Mouse (Mus musculus) lung, postnatal 0 days (tissue): ENCODE results near the gene Ggct. TPM values are rescaled to one million over a fixed set of nuclear protein-coding genes. Genes with fewer than 3 reads are reported as not detected.

Experiments used
- ATAC-seq: fragments of 200-750 bp; cut with Nextera tagmentation; 2 replicates; pipeline ENCODE4 v1.8.0; 2017; ENCODE audit warnings: moderate library complexity
- DNase-seq: peaks from one replicate; pipeline ENCODE4 v3.0.0-alpha.2; 2016; ENCODE audit warnings: low spot score
- H3K27ac ChIP-seq: fragments of 300-500 bp; sonication (generic); 2 replicates; pipeline ENCODE4 v1.5.1; 2014; ENCODE audit warnings: antibody characterized with exemption, mild to moderate bottlenecking, low read length, mixed read lengths
- H3K27me3 ChIP-seq: fragments of 300-500 bp; sonication (generic); replicated peaks from 2 replicates; pipeline ENCODE4 v1.6.1; 2014; ENCODE audit warnings: low read length, mixed read lengths; ENCODE audit not compliant: insufficient read depth
- H3K36me3 ChIP-seq: fragments of 300-500 bp; sonication (generic); 2 replicates; pipeline ENCODE4 v1.6.1; 2014; ENCODE audit warnings: low read length, mixed read lengths; ENCODE audit not compliant: insufficient read depth
- H3K4me1 ChIP-seq: fragments of 300-500 bp; sonication (generic); 2 replicates; pipeline ENCODE4 v1.6.1; 2014; ENCODE audit warnings: antibody characterized with exemption, low read depth, low read length, mixed read lengths; ENCODE audit not compliant: insufficient read depth
- H3K4me2 ChIP-seq: fragments of 300-500 bp; sonication (generic); replicated peaks from 2 replicates; pipeline ENCODE4 v1.6.1; 2014; ENCODE audit warnings: low read depth, mild to moderate bottlenecking, low read length, moderate library complexity, mixed read lengths
- H3K4me3 ChIP-seq: fragments of 300-500 bp; sonication (generic); 2 replicates; pipeline ENCODE4 v1.5.1; 2014; ENCODE audit warnings: low read depth, low read length
- H3K9ac ChIP-seq: fragments of 300-500 bp; sonication (generic); replicated peaks from 2 replicates; pipeline ENCODE4 v1.6.1; 2014; ENCODE audit warnings: low read depth, mild to moderate bottlenecking
- H3K9me3 ChIP-seq: fragments of 300-500 bp; sonication (generic); 2 replicates; pipeline ENCODE4 v1.6.1; 2016; ENCODE audit warnings: low read length, mixed read lengths
- CTCF ChIP-seq: IDR thresholded peaks from 2 replicates; pipeline ENCODE4 v1.5.1; 2016; ENCODE audit warnings: antibody characterized with exemption, mild to moderate bottlenecking
- EP300 ChIP-seq: IDR thresholded peaks from 2 replicates; pipeline ENCODE4 v1.6.1; 2016; ENCODE audit warnings: antibody characterized with exemption, mild to moderate bottlenecking, control low read depth
- WGBS: fragments of 180-500 bp; shearing (Covaris S2); extraction: QIAGEN DNeasy Blood & Tissue Kit; methylation state at CpG from one replicate; pipeline ENCODE4 v1.1.7; 2014; 5-methylcytosine and 5-hydroxymethylcytosine counted together
- polyA plus RNA-seq: library from polyadenylated mRNA; unstranded; fragments of >200 nt; fragmentation: Nextera tagmentation; extraction: Ambion mirVana; gene quantifications from 2 replicates; pipeline ENCODE4 v1.2.1, GENCODE M21; 2015

Gene Ggct
- polyA plus RNA-seq, 1 experiment from 2014 or later = 6.9 TPM

DNA sequence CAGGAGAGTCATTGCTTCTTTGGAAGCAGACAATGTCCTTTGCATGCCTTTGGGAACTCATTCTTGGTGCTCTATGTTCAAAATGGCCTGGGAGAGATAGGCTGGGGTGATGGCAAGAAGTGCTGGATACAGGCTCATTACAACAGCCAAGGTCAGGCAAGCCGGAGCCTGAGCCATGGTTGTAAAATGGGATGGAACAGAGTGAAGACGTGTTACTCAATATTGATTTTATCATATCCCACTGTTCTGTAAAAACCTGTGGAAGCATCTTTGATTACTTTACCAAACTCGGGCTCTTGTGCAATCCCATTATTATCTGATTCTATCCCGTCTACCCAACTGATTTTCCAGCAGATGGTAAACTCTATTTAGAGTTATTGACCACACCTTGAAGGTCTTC, 8.6 kb upstream of the Ggct start:
- H3K27ac ChIP-seq = no peak overlapping the region
- no peak overlapping the region for H3K9ac ChIP-seq
- DNase-seq (no peak), ATAC-seq (no peak)
- H3K27me3 ChIP-seq = no peaks in the 10 kb centered on the region
- H3K4me1 ChIP-seq = no peaks in the 10 kb centered on the region
- no peak overlapping the region for H3K4me3 ChIP-seq
- no peaks in the 10 kb centered on the region for H3K9me3 ChIP-seq
- TF ChIP-seq EP300 (no peak), CTCF (no peak)
- no peaks in the 10 kb centered on the region for H3K36me3 ChIP-seq
- H3K4me2 ChIP-seq = no peak overlapping the region
- WGBS = 80% methylated on average over 4 of the region's 4 CpGs

- no peaks in the 10 kb centered on the region for H3K27me3 ChIP-seq
- no peak overlapping the region for H3K27ac ChIP-seq
- H3K4me3 ChIP-seq = no peak overlapping the region
- no peaks in the 10 kb centered on the region for H3K36me3 ChIP-seq
- no peak for ATAC-seq
- H3K4me1 ChIP-seq = no peaks in the 10 kb centered on the region
- DNase-seq = no peak
- H3K4me2 ChIP-seq = no peak overlapping the region
- TF ChIP-seq EP300 = no peak
- TF ChIP-seq CTCF = no peak
- WGBS = 64% methylated on average over 6 of the region's 6 CpGs
- H3K9ac ChIP-seq = no peak overlapping the region
- H3K9me3 ChIP-seq = no peaks in the 10 kb centered on the region
These were observed 5.0 kb upstream of the Ggct start for GRCm38 (mm10) chr6:54997726-54998125.

DNA sequence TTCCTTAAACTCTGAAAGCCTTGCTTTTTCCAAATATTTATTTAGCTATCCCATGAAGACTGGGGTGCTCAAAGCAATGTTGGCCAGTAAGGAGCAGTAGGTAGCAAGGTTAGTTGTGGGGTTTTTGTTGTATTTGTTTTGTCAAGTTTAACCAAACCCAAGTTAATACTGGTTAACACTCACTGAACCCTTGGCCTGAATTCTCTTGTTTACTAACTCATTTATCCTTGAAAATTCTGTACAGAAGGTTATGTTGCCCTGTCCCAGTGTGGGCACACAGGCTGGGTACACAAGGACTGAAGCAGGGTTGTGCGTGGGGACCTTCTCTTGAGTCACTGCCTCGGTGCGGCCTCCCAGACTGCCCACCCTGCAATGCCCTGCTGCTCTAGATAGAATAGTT, 3.6 kb upstream of the Ggct start:
- WGBS = 86% methylated on average over 3 of the region's 3 CpGs
- ATAC-seq (no peak), DNase-seq (no peak)
- no peaks in the 10 kb centered on the region for H3K36me3 ChIP-seq
- no peak overlapping the region for H3K4me2 ChIP-seq
- H3K27ac ChIP-seq = no peak overlapping the region
- no peak for TF ChIP-seq EP300
- no peak for TF ChIP-seq CTCF
- H3K9ac ChIP-seq = no peak overlapping the region
- no peaks in the 10 kb centered on the region for H3K4me1 ChIP-seq
- no peak overlapping the region for H3K4me3 ChIP-seq
- H3K9me3 ChIP-seq = no peaks in the 10 kb centered on the region
- no peaks in the 10 kb centered on the region for H3K27me3 ChIP-seq

DNA sequence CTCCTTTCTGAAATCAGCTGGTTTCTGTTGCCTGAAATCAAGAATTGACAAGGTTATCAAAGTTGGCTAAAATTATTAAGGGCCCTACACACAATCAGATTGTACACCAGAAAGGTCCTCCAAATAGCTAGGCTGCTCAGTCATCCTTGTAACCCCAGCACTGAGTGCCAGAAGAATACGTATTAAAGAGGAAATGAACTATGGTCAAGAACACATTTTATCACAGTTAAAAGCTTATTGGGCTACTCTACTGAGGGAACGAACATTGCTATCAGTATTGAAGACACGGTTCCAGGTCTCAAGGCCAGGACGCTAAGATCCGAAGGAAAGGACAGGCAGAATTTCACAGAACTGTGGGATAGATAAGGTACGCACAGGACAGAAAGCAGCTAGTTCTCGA, 609 bp downstream of the Ggct start:
- Histone ChIP-seq H3K9me3 (no peaks in the 10 kb centered on the region), H3K27me3 (no peaks in the 10 kb centered on the region), H3K4me2 (peak overlapping the region; percentile 80), H3K4me1 (no peaks in the 10 kb centered on the region), H3K4me3 (peak overlapping the region; percentile 35), H3K27ac (peak overlapping the region; percentile 34), H3K9ac (no peak overlapping the region), H3K36me3 (no peaks in the 10 kb centered on the region)
- ATAC-seq (no peak), DNase-seq (peak; percentile 27)
- TF ChIP-seq CTCF = no peak
- no peak for TF ChIP-seq EP300
- 2% methylated on average over 7 of the region's 7 CpGs for WGBS

DNA sequence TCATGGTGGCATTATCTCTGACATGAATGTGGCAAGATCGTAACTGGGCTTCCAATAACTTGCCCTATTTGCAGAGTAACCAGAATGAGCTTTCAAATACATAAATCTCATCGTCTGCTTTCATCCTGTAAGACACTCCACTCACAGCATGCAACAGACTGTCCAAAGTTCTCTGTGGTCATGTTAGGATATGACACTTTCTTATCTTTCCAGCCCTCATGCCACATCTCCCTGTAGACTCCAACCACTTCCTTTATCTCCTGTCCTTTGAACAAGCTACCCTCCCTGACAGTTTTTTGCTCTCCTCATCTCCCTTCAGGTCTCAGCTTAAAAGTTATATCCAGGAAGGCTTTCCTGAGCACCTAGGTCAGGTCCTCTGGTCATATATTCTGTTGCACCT, 1.6 kb downstream of the Ggct start:
- Histone ChIP-seq H3K4me2 (no peak overlapping the region), H3K27ac (no peak overlapping the region), H3K4me1 (no peaks in the 10 kb centered on the region), H3K36me3 (no peaks in the 10 kb centered on the region), H3K9me3 (no peaks in the 10 kb centered on the region), H3K4me3 (no peak overlapping the region), H3K9ac (no peak overlapping the region), H3K27me3 (no peaks in the 10 kb centered on the region)
- no peak for DNase-seq
- ATAC-seq = no peak
- no peak for TF ChIP-seq EP300
- TF ChIP-seq CTCF = no peak
- WGBS = 74% methylated on average over 2 of the region's 2 CpGs

DNA sequence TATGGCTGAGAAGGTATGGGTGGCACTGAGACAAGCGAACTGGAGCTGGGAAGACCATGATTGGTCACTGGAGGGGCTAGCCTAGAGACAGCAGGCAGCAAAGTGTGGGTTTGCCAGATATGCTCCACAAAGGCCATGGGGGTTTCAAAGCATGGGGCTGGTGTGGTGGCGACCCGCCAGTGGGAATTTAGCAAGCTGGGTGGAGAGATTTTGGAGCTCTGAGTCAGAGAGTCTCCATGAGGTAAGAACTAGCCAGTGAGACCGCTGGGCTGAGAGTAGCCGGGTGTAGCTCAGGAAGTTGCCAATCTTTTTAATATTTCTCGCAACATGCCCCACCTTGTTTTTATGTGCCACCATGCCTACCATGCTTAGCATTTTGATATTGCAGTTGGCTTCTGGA, 4.6 kb downstream of the Ggct start:
- no peaks in the 10 kb centered on the region for H3K4me1 ChIP-seq
- no peak overlapping the region for H3K9ac ChIP-seq
- ATAC-seq = no peak
- TF ChIP-seq EP300 (no peak), CTCF (no peak)
- no peak for DNase-seq
- 94% methylated on average over 6 of the region's 6 CpGs for WGBS
- H3K4me2 ChIP-seq = no peak overlapping the region
- H3K36me3 ChIP-seq = no peaks in the 10 kb centered on the region
- H3K27me3 ChIP-seq = no peaks in the 10 kb centered on the region
- H3K4me3 ChIP-seq = no peak overlapping the region
- no peaks in the 10 kb centered on the region for H3K9me3 ChIP-seq
- H3K27ac ChIP-seq = no peak overlapping the region

DNA sequence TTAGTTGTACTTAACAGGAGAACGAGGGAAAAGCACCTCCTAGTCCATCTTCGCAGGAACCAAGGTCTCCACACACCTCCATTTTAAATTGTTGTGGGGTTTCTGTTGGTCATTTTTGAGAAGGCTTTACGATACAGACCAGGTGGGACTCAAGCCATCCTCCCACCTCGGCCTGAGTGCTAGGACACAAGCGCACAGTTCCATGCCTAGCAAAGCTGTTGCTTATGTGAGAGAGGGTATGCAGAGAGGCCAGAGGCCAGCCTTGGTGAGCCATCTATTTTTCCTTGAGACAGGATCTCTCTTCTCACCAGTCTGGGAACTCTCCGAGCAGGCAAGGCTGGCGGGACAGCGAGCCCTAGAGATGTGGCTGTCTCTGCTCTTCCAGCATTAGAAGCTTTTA, 8.7 kb downstream of the Ggct start:
- TF ChIP-seq EP300 = no peak
- TF ChIP-seq CTCF = no peak
- H3K4me1 ChIP-seq = no peaks in the 10 kb centered on the region
- H3K27ac ChIP-seq = no peak overlapping the region
- no peak for DNase-seq
- no peaks in the 10 kb centered on the region for H3K36me3 ChIP-seq
- no peaks in the 10 kb centered on the region for H3K27me3 ChIP-seq
- ATAC-seq = no peak
- 92% methylated on average over 8 of the region's 8 CpGs for WGBS
- H3K4me2 ChIP-seq = no peak overlapping the region
- H3K9me3 ChIP-seq = no peaks in the 10 kb centered on the region
- no peak overlapping the region for H3K4me3 ChIP-seq
- H3K9ac ChIP-seq = no peak overlapping the region
